Mouse (Mus musculus): ENCODE data around the gene Slc9b1. TPM values are rescaled to one million over a fixed set of nuclear protein-coding genes. Genes with fewer than 3 reads are reported as not detected.

Gene Slc9b1
- polyA plus RNA-seq, 1 experiment, result not detected

GRCm38 (mm10) chr3:135315720-135316425, 32.0 kb upstream of the Slc9b1 start:
- 95% methylated on average over 9 of the region's 9 CpGs for whole genome bisulfite sequencing
- Histone ChIP-seq H3K27ac (ENCODE audit: insufficient read depth, low read depth, low read length) (no peak overlapping the region), H3K4me1 (ENCODE audit: control insufficient read depth, insufficient read depth, low read length) (no peaks in the 10 kb centered on the region), H3K4me3 (ENCODE audit: insufficient read depth, low read depth, low read length) (no peak overlapping the region)
- no peak for TF ChIP-seq CTCF (IDR thresholded peaks at IDR 0.05; ENCODE audit: insufficient read depth, low read depth, low read length)
- no peak for TF ChIP-seq POLR2A (IDR thresholded peaks at IDR 0.05; ENCODE audit: insufficient read depth, low read depth, low read length)

GRCm38 (mm10) chr3:135318331-135318730, 29.5 kb upstream of the Slc9b1 start:
- no peak overlapping the region for H3K4me3 ChIP-seq (ENCODE audit: insufficient read depth, low read depth, low read length)
- H3K4me1 ChIP-seq (ENCODE audit: control insufficient read depth, insufficient read depth, low read length), result no peaks in the 10 kb centered on the region
- H3K27ac ChIP-seq (ENCODE audit: insufficient read depth, low read depth, low read length), result no peak overlapping the region
- TF ChIP-seq CTCF (IDR thresholded peaks at IDR 0.05; ENCODE audit: insufficient read depth, low read depth, low read length) (no peak), POLR2A (IDR thresholded peaks at IDR 0.05; ENCODE audit: insufficient read depth, low read depth, low read length) (no peak)
- 91% methylated on average over 11 of the region's 11 CpGs for WGBS

- WGBS, result 36% methylated on average over 6 of the region's 6 CpGs
- Histone ChIP-seq H3K4me1 (ENCODE audit: control insufficient read depth, insufficient read depth, low read length) (0 out of 2 replicates have a peak, but pooled peaks cover 2% of the 10 kb centered on the region), H3K4me3 (ENCODE audit: insufficient read depth, low read depth, low read length) (no peak overlapping the region), H3K27ac (ENCODE audit: insufficient read depth, low read depth, low read length) (no peak overlapping the region)
- no peak for TF ChIP-seq CTCF (IDR thresholded peaks at IDR 0.05; ENCODE audit: insufficient read depth, low read depth, low read length)
- no peak for TF ChIP-seq POLR2A (IDR thresholded peaks at IDR 0.05; ENCODE audit: insufficient read depth, low read depth, low read length)
Observed at GRCm38 (mm10) chr3:135324354-135324753, 23.5 kb upstream of the Slc9b1 start.

GRCm38 (mm10) chr3:135327176-135327575, 20.7 kb upstream of the Slc9b1 start:
- Histone ChIP-seq H3K4me1 (ENCODE audit: control insufficient read depth, insufficient read depth, low read length) (0 out of 2 replicates have a peak, but pooled peaks cover 2% of the 10 kb centered on the region), H3K27ac (ENCODE audit: insufficient read depth, low read depth, low read length) (no peak overlapping the region), H3K4me3 (ENCODE audit: insufficient read depth, low read depth, low read length) (no peak overlapping the region)
- 78% methylated on average over 6 of the region's 6 CpGs for WGBS
- TF ChIP-seq CTCF (IDR thresholded peaks at IDR 0.05; ENCODE audit: insufficient read depth, low read depth, low read length) (no peak), POLR2A (IDR thresholded peaks at IDR 0.05; ENCODE audit: insufficient read depth, low read depth, low read length) (no peak)

DNA sequence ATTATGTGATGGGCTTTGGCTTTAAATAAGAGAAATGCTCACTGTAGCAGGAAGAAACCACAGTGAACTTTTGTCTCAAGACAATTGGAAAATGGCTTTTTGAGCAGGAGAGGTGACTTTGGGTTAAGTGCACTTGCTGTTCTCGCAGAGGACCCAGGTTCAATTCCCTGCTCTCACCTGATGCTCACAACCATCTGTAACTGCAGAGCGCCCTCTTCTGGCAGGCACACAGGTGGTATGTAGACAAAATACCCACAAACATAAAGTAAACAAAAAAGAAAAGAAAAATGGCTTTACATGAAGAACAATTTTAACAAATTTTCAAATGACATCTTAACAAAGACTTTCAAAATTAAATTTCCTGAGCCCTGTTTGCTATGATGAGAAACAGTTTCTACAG, 20.2 kb upstream of the Slc9b1 start:
- TF ChIP-seq POLR2A (IDR thresholded peaks at IDR 0.05; ENCODE audit: insufficient read depth, low read depth, low read length), result no peak
- TF ChIP-seq CTCF (IDR thresholded peaks at IDR 0.05; ENCODE audit: insufficient read depth, low read depth, low read length), result no peak
- Histone ChIP-seq H3K4me1 (ENCODE audit: control insufficient read depth, insufficient read depth, low read length) (0 out of 2 replicates have a peak, but pooled peaks cover 2% of the 10 kb centered on the region), H3K27ac (ENCODE audit: insufficient read depth, low read depth, low read length) (no peak overlapping the region), H3K4me3 (ENCODE audit: insufficient read depth, low read depth, low read length) (no peak overlapping the region)
- WGBS, result 62% methylated on average over 2 of the region's 2 CpGs

DNA sequence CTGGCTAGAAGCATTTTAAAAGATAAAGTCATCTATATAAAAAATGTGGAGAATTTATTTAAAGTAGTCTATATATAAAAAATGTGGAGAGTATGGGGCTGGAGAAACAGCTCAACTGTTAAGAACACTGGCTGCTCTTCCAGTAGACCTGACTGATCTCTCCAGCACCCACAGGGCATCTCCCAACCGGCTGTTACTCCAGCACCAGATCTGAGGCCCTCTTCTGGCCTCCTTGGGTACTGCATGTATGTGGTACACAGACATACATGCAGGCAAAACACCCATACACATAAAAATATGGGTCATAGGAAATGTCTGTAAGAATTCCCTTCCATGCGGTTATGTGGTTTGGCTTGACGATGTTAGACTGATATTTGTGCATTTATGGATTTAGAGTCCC, 19.3 kb upstream of the Slc9b1 start:
- Histone ChIP-seq H3K4me1 (ENCODE audit: control insufficient read depth, insufficient read depth, low read length) (0 out of 2 replicates have a peak, but pooled peaks cover 2% of the 10 kb centered on the region), H3K4me3 (ENCODE audit: insufficient read depth, low read depth, low read length) (no peak overlapping the region), H3K27ac (ENCODE audit: insufficient read depth, low read depth, low read length) (no peak overlapping the region)
- WGBS, result 65% methylated on average over 3 of the region's 3 CpGs
- TF ChIP-seq POLR2A (IDR thresholded peaks at IDR 0.05; ENCODE audit: insufficient read depth, low read depth, low read length), result no peak
- TF ChIP-seq CTCF (IDR thresholded peaks at IDR 0.05; ENCODE audit: insufficient read depth, low read depth, low read length), result no peak

DNA sequence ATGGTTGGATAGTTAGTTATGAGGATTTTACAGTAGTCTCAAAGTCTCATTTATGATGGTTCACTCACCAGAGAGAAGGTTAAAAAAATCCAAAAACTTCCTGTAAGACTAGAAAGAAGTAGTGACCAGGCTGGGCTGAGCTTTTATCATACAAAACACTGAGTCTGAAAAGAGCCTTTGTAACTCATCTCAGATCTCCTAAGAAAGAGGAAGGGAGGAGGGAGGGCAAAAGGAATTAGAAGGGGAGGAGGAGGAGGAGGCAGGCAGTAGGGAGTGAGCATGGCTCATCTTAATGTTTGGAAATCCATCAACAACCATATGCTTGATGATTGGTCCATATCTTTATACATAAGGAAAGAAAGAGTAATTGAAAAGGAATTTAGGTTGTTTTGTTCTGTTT, 15.1 kb upstream of the Slc9b1 start:
- Histone ChIP-seq H3K27ac (ENCODE audit: insufficient read depth, low read depth, low read length) (no peak overlapping the region), H3K4me3 (ENCODE audit: insufficient read depth, low read depth, low read length) (no peak overlapping the region), H3K4me1 (ENCODE audit: control insufficient read depth, insufficient read depth, low read length) (no peaks in the 10 kb centered on the region)
- no peak for TF ChIP-seq POLR2A (IDR thresholded peaks at IDR 0.05; ENCODE audit: insufficient read depth, low read depth, low read length)
- no peak for TF ChIP-seq CTCF (IDR thresholded peaks at IDR 0.05; ENCODE audit: insufficient read depth, low read depth, low read length)

DNA sequence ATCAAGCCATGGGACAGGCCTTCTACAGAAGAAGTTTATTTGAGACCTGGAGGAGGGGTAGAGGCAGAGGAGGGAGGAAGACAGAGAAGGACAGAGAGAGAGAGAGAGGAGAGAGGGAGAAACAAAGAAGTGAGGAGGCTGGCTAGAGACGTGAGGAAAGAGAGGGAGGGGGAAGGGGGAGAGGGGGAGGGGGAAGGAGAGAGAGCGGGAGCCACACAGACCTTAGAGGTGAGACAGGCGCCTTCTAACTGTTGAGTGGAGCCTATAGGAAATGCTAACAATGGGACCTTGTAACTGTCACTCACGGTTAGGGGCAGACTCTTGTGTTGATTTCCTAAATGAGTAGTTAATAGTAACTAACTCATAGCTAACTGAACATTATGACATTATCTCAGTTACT, 14.1 kb upstream of the Slc9b1 start:
- 49% methylated on average over 4 of the region's 4 CpGs for WGBS
- no peak for TF ChIP-seq CTCF (IDR thresholded peaks at IDR 0.05; ENCODE audit: insufficient read depth, low read depth, low read length)
- TF ChIP-seq POLR2A (IDR thresholded peaks at IDR 0.05; ENCODE audit: insufficient read depth, low read depth, low read length), result no peak
- H3K4me1 ChIP-seq (ENCODE audit: control insufficient read depth, insufficient read depth, low read length), result no peaks in the 10 kb centered on the region
- no peak overlapping the region for H3K4me3 ChIP-seq (ENCODE audit: insufficient read depth, low read depth, low read length)
- H3K27ac ChIP-seq (ENCODE audit: insufficient read depth, low read depth, low read length), result no peak overlapping the region

DNA sequence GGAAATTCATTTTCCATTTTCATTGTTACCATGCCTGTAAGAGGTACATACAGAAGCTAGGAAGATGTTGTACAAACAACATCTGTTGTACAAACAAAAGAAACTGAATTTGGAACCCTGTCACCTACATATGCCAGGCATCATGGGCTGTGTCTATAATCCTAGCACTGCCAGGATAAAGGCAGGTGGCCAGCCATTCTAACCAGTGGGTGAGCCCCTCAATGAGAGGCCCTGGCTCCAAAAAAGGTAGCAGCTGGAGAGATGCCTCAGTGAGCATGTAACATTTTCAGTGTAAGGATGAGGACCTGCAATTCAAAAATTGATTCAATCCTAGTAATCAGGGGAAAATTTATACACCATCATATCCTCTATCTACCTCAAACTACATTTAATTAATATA, 1.2 kb downstream of the Slc9b1 start:
- Histone ChIP-seq H3K4me3 (ENCODE audit: insufficient read depth, low read depth, low read length) (no peak overlapping the region), H3K4me1 (ENCODE audit: control insufficient read depth, insufficient read depth, low read length) (no peaks in the 10 kb centered on the region), H3K27ac (ENCODE audit: insufficient read depth, low read depth, low read length) (no peak overlapping the region)
- no peak for TF ChIP-seq POLR2A (IDR thresholded peaks at IDR 0.05; ENCODE audit: insufficient read depth, low read depth, low read length)
- no peak for TF ChIP-seq CTCF (IDR thresholded peaks at IDR 0.05; ENCODE audit: insufficient read depth, low read depth, low read length)

Data from olfactory bulb, adult 2 months (tissue).